Mouse (Mus musculus) hindbrain, embryonic 12.5 days (tissue): ENCODE measurements around the gene Slc4a4. TPM values are rescaled to one million over a fixed set of nuclear protein-coding genes. Genes with fewer than 3 reads are reported as not detected.

ENCODE experiments used
- ATAC-seq: fragments of 200-750 bp; cut with Nextera tagmentation; 2 replicates; pipeline ENCODE4 v1.8.0; 2017; ENCODE audit warnings: moderate TSS enrichment; ENCODE audit not compliant: low FRiP score
- H3K27ac ChIP-seq: fragments of 300-500 bp; sonication (generic); 2 replicates; pipeline ENCODE4 v1.5.1; 2016; ENCODE audit warnings: mild to moderate bottlenecking
- H3K27me3 ChIP-seq: fragments of 300-500 bp; sonication (generic); 2 replicates; pipeline ENCODE4 v1.6.1; 2016; ENCODE audit warnings: mild to moderate bottlenecking
- H3K36me3 ChIP-seq: fragments of 300-500 bp; sonication (generic); 2 replicates; pipeline ENCODE4 v1.6.1; 2016; ENCODE audit warnings: mild to moderate bottlenecking
- H3K4me1 ChIP-seq: fragments of 300-500 bp; sonication (generic); 2 replicates; pipeline ENCODE4 v1.6.1; 2016
- H3K4me2 ChIP-seq: fragments of 300-500 bp; sonication (generic); replicated peaks from 2 replicates; pipeline ENCODE4 v1.6.1; 2016; ENCODE audit warnings: mild to moderate bottlenecking
- H3K4me3 ChIP-seq: fragments of 300-500 bp; sonication (generic); 2 replicates; pipeline ENCODE4 v1.5.1; 2016; ENCODE audit warnings: mild to moderate bottlenecking
- H3K9ac ChIP-seq: fragments of 300-500 bp; sonication (generic); 2 replicates; pipeline ENCODE4 v1.6.1; 2016; ENCODE audit warnings: mild to moderate bottlenecking, moderate library complexity
- H3K9me3 ChIP-seq: fragments of 300-500 bp; sonication (generic); replicated peaks from 2 replicates; pipeline ENCODE4 v1.6.1; 2016; ENCODE audit warnings: mild to moderate bottlenecking
- WGBS: fragments of 180-500 bp; shearing (Covaris S2); methylation state at CpG from one replicate; pipeline ENCODE4 v1.1.7; 2016; 5-methylcytosine and 5-hydroxymethylcytosine counted together
- polyA plus RNA-seq: library from polyadenylated mRNA; unstranded; fragments of >200 nt; fragmentation: Nextera tagmentation; extraction: Ambion mirVana; gene quantifications from 2 replicates; pipeline ENCODE4 v1.2.1, GENCODE M21; 2016

The Slc4a4 gene
- polyA plus RNA-seq, 1 experiment from 2014 or later, result 3.2 TPM

DNA sequence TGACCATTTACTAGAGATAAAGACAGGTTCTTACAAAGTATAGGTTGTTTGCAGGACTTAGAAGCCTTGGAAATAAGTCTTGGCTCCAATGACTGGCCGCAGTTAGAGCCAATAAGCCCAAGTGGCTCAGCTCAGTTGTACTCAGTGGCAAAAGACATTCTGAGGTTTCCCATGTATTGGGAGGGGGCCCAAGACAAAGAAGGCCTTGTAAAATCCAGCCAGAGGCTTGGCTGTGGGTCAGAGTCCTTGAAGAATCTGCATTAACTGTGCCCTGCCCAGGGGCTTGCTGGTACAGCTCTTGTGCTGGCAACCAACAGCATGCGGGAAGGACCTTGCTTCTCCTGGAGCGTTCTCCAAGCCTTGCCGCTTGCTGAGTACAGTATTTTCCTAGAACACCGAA is 107.9 kb downstream of the Slc4a4 start:
- H3K4me3 ChIP-seq, result no peak overlapping the region

DNA sequence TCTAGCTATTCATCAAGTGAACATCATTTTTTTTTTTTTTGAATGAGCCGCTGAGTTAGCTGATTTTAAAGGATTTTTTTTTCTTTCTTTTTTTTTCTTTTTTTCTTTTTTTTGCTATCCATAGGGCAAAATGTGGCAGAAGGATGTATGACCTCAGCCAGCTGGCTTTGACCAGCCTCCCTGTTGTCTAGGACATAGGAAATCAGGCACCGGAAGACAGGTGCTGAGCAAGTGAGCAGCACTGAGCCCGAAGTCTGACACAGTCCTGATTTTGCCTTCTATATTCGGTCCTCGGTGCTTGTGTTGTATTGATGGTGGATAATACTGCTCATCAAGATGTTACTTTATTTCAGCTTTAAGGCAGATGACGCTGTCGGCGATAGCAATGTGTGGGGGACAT is 109.6 kb downstream of the Slc4a4 start:
- 96% methylated on average over 8 of the region's 8 CpGs for WGBS
- Histone ChIP-seq H3K36me3 (no peaks in the 10 kb centered on the region), H3K4me1 (no peaks in the 10 kb centered on the region), H3K4me2 (no peak overlapping the region), H3K9ac (no peak overlapping the region), H3K4me3 (no peak overlapping the region), H3K9me3 (0 out of 2 replicates have a peak, but pooled peaks cover 3% of the 10 kb centered on the region), H3K27ac (no peak overlapping the region), H3K27me3 (no peaks in the 10 kb centered on the region)
- no peak for ATAC-seq

More for the DNA sequence above, 107.9 kb downstream of the Slc4a4 start:
- Histone ChIP-seq H3K27me3 (no peaks in the 10 kb centered on the region), H3K9ac (no peak overlapping the region), H3K27ac (no peak overlapping the region), H3K4me2 (no peak overlapping the region), H3K4me1 (no peaks in the 10 kb centered on the region), H3K36me3 (no peaks in the 10 kb centered on the region), H3K9me3 (0 out of 2 replicates have a peak, but pooled peaks cover 3% of the 10 kb centered on the region)
- ATAC-seq, result no peak
- 91% methylated on average over 5 of the region's 5 CpGs for WGBS

DNA sequence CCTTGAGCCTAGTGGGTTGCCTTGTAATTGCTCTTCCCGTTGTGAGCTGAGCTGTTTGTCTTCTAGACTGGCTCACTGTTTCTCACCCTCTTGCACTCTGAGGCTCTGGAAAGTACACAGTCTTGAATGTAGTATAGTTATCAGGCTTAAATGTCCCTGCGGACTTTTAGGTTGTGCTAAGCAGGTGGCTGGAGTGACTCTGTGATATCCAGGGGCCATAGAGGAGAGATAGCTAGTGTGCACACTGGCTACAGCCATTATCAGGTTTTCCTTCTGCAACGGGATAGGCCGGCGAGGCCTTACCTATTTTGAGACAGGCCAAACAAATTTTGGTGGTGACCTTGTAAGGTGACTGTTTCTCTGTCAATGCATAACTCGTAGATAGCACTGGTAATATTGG is 110.7 kb downstream of the Slc4a4 start:
- Histone ChIP-seq H3K4me2 (no peak overlapping the region), H3K4me3 (no peak overlapping the region), H3K27me3 (no peaks in the 10 kb centered on the region), H3K27ac (no peak overlapping the region), H3K9me3 (0 out of 2 replicates have a peak, but pooled peaks cover 3% of the 10 kb centered on the region), H3K4me1 (no peaks in the 10 kb centered on the region), H3K9ac (no peak overlapping the region), H3K36me3 (no peaks in the 10 kb centered on the region)
- 90% methylated on average over 6 of the region's 6 CpGs for WGBS
- no peak for ATAC-seq

DNA sequence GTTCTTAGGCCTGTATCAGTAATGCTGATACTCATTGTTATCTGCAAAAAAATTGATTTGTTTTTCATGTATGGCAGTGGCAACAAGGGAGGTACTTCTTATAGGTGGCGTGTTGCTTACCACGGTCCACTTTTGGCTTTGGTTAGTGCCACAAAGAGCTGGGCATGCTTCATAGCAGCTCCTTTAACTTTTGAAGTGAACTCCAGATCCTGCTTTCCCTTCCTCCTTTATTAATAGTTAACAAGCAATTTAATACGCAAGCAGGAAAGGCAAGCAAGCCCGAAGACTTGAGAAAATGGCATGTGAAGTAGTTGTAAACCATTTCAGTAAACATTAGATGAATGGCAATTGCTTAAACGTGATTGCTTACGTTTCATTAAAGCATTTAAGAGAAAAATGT is 113.2 kb downstream of the Slc4a4 start:
- Histone ChIP-seq H3K27ac (no peak overlapping the region), H3K9me3 (0 out of 2 replicates have a peak, but pooled peaks cover 3% of the 10 kb centered on the region), H3K36me3 (no peaks in the 10 kb centered on the region), H3K27me3 (no peaks in the 10 kb centered on the region), H3K4me3 (no peak overlapping the region), H3K4me2 (no peak overlapping the region), H3K9ac (no peak overlapping the region), H3K4me1 (no peaks in the 10 kb centered on the region)
- no peak for ATAC-seq
- 93% methylated on average over 6 of the region's 6 CpGs for WGBS

DNA sequence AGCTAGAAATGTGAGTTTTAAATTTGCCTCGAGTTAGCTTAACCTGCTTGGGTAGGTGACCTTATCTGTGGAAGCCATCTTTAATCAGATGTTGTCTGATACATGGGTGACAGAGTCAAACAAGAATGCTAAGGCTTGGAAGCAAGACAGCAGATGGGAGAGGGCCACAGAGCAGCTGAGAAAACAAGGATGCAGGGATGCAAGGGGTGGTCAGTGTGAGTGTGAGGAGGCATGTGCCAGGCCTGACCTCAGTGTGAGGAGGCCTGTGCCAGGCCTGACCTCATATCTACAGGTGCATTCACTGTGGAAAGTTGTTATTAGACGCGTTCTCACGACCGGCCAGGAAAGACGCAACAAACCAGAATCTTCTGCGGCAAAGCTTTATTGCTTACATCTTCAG is 114.0 kb downstream of the Slc4a4 start:
- Histone ChIP-seq H3K9ac (no peak overlapping the region), H3K4me3 (no peak overlapping the region), H3K27ac (no peak overlapping the region), H3K9me3 (0 out of 2 replicates have a peak, but pooled peaks cover 3% of the 10 kb centered on the region), H3K36me3 (no peaks in the 10 kb centered on the region), H3K4me2 (no peak overlapping the region), H3K4me1 (no peaks in the 10 kb centered on the region), H3K27me3 (no peaks in the 10 kb centered on the region)
- WGBS, result 95% methylated on average over 7 of the region's 7 CpGs
- ATAC-seq, result no peak

DNA sequence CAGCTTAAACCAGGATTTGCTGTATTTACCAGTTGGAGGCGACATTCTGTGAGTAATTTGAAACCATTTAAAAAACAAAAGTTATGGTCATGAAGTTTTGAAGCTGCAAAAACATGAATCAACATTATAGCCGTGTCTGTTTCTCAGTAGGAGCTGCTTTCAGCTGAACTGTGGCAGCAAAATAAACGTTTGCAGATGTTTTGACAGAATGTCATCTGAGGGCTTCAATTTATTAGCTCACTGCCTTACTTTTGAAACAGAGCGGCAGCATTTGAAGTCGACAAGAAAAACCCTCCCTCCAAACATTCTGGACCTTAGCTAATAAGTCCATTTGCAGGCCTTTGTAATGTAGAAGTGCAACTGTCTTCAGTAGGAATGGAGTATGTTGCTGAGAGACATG is 123.5 kb downstream of the Slc4a4 start:
- H3K36me3 ChIP-seq, result no peaks in the 10 kb centered on the region
- H3K4me2 ChIP-seq, result no peak overlapping the region
- H3K9me3 ChIP-seq, result no peaks in the 10 kb centered on the region
- 59% methylated on average over 5 of the region's 5 CpGs for WGBS
- H3K4me1 ChIP-seq, result no peaks in the 10 kb centered on the region
- H3K27me3 ChIP-seq, result no peaks in the 10 kb centered on the region
- H3K27ac ChIP-seq, result no peak overlapping the region
- no peak overlapping the region for H3K9ac ChIP-seq
- ATAC-seq, result no peak
- H3K4me3 ChIP-seq, result no peak overlapping the region

DNA sequence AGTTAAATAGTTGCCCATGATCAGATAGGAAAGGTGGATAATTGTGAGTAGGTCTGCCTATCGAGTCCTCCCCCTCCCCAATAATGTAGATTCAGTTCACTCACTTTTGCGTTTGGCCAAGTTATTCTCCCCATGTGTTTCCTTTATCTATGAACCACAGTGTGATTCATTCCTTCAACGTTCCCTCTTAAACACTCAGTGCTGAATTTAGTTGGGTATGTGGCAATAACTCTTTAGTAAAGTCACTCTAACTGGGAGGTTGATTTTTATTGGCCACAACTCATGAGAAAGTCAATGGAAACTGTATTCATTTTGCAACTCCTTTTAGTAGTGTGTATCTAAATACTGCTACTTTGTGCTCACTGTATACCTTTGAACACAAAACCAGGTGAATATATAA is 125.8 kb downstream of the Slc4a4 start:
- Histone ChIP-seq H3K4me3 (no peak overlapping the region), H3K4me1 (no peaks in the 10 kb centered on the region), H3K27me3 (no peaks in the 10 kb centered on the region), H3K4me2 (no peak overlapping the region), H3K36me3 (no peaks in the 10 kb centered on the region), H3K9me3 (no peaks in the 10 kb centered on the region), H3K27ac (no peak overlapping the region), H3K9ac (no peak overlapping the region)
- 91% methylated on average over 3 of the region's 3 CpGs for WGBS
- no peak for ATAC-seq

DNA sequence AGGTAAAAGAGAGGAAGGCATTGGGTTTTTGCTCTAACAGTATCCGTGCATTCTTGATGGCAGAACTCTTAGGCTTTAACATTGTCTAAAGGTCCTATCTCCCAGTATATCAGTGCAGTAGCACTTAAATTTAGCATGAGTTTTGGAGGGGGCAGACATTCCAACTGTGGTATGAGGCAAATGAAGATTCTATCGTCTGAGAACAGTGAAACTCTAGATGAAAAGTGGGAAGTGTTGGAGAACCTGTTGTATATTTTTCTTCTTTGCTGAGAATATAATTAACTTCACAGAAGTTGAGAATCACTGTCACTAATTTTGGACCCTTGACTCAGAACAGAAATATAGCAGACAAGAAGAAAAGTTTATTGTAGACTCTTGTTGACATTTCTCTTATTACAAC is 128.2 kb downstream of the Slc4a4 start:
- H3K36me3 ChIP-seq, result no peaks in the 10 kb centered on the region
- H3K9me3 ChIP-seq, result no peaks in the 10 kb centered on the region
- no peaks in the 10 kb centered on the region for H3K4me1 ChIP-seq
- WGBS, result 88% methylated on average over 2 of the region's 2 CpGs
- no peak overlapping the region for H3K4me3 ChIP-seq
- H3K27ac ChIP-seq, result no peak overlapping the region
- H3K4me2 ChIP-seq, result no peak overlapping the region
- H3K27me3 ChIP-seq, result no peaks in the 10 kb centered on the region
- no peak for ATAC-seq
- no peak overlapping the region for H3K9ac ChIP-seq

DNA sequence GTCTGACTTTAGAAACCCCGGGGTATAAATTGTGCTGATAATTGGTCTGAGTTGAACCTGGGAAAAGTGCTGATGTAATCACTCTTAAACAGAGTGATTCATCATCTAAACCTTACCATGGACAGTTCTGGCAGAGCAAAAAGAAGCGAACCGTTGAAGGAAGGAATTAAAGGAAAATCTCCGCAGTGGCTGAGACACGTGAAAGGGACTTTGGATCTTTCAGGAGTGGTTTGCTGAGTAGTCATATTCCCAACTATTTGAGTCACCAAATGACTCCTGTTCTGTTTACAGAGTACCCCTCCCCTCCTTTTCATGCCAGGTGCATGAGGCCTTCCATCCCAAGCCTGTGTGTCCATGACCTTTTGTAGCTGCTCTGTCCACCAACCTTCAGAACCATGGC is 129.3 kb downstream of the Slc4a4 start:
- H3K27me3 ChIP-seq, result no peaks in the 10 kb centered on the region
- no peak for ATAC-seq
- H3K9me3 ChIP-seq, result no peaks in the 10 kb centered on the region
- no peaks in the 10 kb centered on the region for H3K4me1 ChIP-seq
- H3K9ac ChIP-seq, result no peak overlapping the region
- no peak overlapping the region for H3K27ac ChIP-seq
- no peaks in the 10 kb centered on the region for H3K36me3 ChIP-seq
- no peak overlapping the region for H3K4me3 ChIP-seq
- no peak overlapping the region for H3K4me2 ChIP-seq
- 76% methylated on average over 5 of the region's 5 CpGs for WGBS

DNA sequence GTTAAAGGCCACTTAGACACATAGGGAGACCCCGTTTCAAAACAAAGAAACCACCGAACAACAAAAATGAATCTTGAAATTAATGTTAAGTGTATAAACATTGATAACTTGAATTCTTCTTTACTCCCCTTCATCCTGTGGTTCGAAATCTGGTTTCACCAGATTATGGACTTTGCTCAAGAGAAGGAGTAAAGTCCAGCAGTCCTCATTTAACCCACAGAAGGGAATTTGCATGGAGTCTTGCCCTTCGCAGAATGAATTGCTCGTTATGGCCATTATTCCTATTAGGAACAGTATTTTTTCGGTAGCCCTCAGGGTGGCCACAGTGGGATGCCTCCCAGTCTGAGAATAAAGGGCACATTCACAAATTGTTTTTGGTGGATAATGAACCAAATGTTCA is 131.9 kb downstream of the Slc4a4 start:
- Histone ChIP-seq H3K27ac (no peak overlapping the region), H3K9ac (no peak overlapping the region), H3K4me2 (no peak overlapping the region), H3K27me3 (no peaks in the 10 kb centered on the region), H3K4me1 (no peaks in the 10 kb centered on the region), H3K36me3 (no peaks in the 10 kb centered on the region), H3K9me3 (no peaks in the 10 kb centered on the region), H3K4me3 (no peak overlapping the region)
- 78% methylated on average over 6 of the region's 6 CpGs for WGBS
- no peak for ATAC-seq

DNA sequence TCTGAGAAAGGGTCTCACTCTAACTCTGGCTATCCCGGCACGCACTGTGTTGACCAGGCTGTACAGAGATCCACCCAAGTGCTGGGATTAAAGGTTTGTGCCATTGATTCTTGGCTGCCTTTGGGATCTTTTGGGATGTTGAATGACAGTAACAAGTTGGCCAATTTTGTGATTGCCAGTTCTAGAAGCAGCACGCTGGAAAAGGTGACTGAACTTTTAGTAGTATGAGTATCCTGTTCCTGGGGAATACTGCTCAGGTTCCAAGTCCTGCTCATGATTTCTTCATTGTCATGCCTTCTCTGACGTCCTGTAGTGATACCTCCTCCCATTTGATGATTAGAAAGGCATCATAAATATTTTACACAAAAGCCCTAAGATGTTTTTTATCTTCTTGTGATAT is 137.8 kb downstream of the Slc4a4 start:
- H3K9me3 ChIP-seq, result no peaks in the 10 kb centered on the region
- no peak for ATAC-seq
- WGBS, result 83% methylated on average over 4 of the region's 4 CpGs

DNA sequence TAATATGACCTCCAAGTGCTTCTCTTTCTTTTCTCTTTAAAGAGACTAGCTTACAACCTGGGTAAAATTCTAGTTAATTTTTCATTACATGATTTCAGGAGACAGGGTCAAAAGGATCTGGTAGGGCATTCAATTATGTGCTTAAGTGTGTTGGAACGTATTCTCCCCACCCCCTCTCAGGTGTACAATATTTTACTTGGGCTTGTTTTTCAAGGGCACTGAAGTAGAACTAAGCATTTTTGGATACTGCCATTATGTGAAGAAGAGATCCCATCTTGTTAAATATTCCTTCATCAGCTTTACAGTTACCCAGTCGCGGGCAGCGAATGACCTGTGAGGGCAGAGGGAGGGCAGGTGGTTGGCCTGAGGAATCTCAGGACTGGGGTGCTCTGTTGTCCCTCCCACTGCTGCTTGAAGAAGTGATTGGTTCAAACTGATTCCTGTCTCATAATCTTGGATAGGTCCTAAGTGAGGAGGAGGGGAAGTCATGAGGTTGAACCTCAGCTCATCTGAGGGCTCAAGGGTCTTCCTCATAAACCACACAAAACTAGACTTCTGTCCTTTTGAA is 141.0 kb downstream of the Slc4a4 start:
- no peak for ATAC-seq
- H3K4me3 ChIP-seq, result no peak overlapping the region
- H3K27ac ChIP-seq, result no peak overlapping the region
- WGBS, result 95% methylated on average over 4 of the region's 4 CpGs
- no peak overlapping the region for H3K9ac ChIP-seq
- no peaks in the 10 kb centered on the region for H3K4me1 ChIP-seq
- no peaks in the 10 kb centered on the region for H3K36me3 ChIP-seq
- no peak overlapping the region for H3K4me2 ChIP-seq
- H3K9me3 ChIP-seq, result no peaks in the 10 kb centered on the region
- no peaks in the 10 kb centered on the region for H3K27me3 ChIP-seq

More for the DNA sequence above, 137.8 kb downstream of the Slc4a4 start:
- Histone ChIP-seq H3K27me3 (no peaks in the 10 kb centered on the region), H3K4me2 (no peak overlapping the region), H3K27ac (no peak overlapping the region), H3K36me3 (no peaks in the 10 kb centered on the region), H3K9ac (no peak overlapping the region), H3K4me1 (no peaks in the 10 kb centered on the region), H3K4me3 (no peak overlapping the region)

DNA sequence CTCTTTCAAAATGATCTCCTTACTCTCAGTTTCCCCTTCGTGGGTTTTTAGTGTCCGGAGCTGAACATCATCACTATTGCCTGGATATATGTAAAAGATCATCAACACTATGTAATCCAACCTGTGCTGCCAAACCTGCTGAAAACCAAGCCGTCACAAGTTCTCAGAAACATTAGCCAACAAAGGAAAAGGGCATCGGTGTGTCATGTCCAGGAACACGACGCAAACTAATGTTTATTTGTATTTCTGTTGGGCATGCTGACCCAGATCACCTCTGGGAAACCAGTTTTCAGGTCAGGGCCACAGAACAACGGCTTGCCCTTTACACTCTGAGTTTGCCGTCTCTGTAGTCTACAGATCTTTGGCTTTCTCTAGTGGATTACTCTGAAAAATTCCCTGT is 146.0 kb downstream of the Slc4a4 start:
- no peaks in the 10 kb centered on the region for H3K36me3 ChIP-seq
- ATAC-seq, result no peak

More for the DNA sequence above, 146.0 kb downstream of the Slc4a4 start:
- Histone ChIP-seq H3K9ac (no peak overlapping the region), H3K27me3 (no peaks in the 10 kb centered on the region), H3K4me1 (no peaks in the 10 kb centered on the region), H3K9me3 (no peaks in the 10 kb centered on the region), H3K27ac (no peak overlapping the region), H3K4me3 (no peak overlapping the region), H3K4me2 (no peak overlapping the region)
- WGBS, result 79% methylated on average over 8 of the region's 8 CpGs
